Mouse (Mus musculus): ENCODE data around the gene Gadd45a.

DNA sequence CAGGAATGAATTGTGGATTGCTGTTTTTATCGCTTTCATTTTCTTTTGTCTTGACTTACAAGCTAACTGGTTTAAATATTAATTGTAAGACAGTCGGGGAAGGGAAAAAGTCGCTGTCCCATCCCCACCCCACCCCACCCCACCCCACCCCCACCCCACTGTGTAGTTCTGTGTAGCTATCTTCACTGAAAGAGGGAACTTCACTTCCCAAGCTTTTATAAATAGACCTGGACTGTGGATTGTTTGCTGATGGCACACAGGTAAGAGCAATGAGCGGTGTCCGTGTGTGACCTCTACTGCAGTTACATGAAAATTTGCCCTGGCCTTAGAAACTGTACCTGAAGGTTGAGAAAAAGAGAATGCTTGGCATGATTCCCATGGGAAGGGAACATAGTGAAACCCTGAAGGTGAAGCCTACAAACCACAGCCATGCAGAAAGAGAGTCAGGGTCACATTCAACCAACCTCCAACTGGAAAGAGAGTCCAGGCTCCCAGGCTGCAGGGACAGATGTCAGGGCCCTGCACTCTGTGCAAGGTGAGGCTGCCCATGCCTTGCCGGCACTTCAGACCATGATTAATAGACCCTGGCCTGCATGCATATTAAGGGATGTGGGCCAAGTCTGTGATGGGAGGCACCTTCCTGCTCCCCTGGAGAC lies 23.8 kb downstream of the Gadd45a start:
- TF ChIP-seq CTCF (IDR thresholded peaks at IDR 0.05; ENCODE audit: low read depth): no peak
- TF ChIP-seq EP300 (optimal IDR thresholded peaks at IDR 0.05): no peak

Data from stomach, postnatal 0 days (tissue).